Mouse (Mus musculus) hematopoietic stem cell, adult 5-6 weeks (primary cell): ENCODE results near the gene Src. TPM values are rescaled to one million over a fixed set of nuclear protein-coding genes. Genes with fewer than 3 reads are reported as not detected.
"Not testable (repeated sequence)": the region's sequence is repeated elsewhere in the genome, so short reads cannot be mapped to it uniquely, and the experiment has no call there.

Experiments used
- ATAC-seq, 2 experiments: fragments of 125-278 bp in 1 of 2; replicated peaks in 1 of 2; 2 replicates each; pipeline ENCODE4 v1.8.0; 2016 to 2017; ENCODE audit warnings: inconsistent platforms in 2 of 2, mild to moderate bottlenecking in 2 of 2, moderate number of reproducible peaks in 2 of 2, low read depth in 1 of 2, moderate TSS enrichment in 1 of 2; ENCODE audit not compliant: low FRiP score in 2 of 2, poor library complexity in 2 of 2, severe bottlenecking in 2 of 2, insufficient read depth in 1 of 2, low TSS enrichment in 1 of 2
- total RNA-seq: library from RNA; stranded (forward); fragments of 172-1452, 232-1000 nt; gene quantifications from 2 replicates; pipeline ENCODE4 v1.2.3, GENCODE M21; 2017

The Src gene
- total RNA-seq, result 2.6 and 3.3 TPM in 2 replicates

DNA sequence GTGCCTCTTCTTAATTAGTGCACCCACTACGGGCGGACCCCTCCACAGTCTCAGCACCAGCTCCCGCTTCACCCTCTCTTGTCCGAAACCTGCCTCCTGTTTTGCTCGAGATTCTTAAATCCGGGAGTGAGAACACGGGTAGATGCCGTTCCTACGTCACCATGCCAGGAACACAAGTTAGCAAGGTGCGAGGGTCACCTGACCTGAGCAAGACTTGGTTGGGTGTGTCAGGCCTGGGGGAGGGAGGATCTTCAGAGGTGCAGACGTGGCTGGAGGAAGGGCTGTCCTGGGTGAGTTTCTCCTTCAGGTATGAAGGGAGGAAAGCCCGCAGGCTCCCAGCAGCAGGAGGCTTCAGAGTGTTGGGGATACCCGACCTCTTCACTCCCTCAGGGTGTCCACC, at the start of gene Src:
Gene Src (plus strand): TSS at position 239 of the 400 bp plus-strand sequence.
- ATAC-seq, result no peak

DNA sequence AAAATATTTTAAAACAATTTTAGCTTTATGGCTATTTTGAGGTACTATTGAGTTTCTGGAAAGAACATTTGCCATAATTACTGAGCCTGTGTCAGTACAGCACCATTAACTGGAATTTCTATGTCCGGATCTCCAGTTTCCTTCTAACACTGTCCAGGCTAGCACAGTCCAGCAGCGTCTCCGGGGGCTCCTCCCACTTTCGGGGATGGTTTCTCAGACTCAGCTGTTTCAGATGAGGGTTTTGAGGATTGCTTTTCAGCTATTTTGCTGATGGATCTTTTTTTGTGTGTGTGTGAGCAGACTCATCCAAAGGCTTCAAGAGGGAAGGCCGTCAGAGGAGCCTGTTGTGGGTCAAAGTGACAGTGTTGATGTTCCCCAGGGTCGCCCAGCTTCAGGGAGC, 46.5 kb upstream of the Src start:
- ATAC-seq, result no peak

DNA sequence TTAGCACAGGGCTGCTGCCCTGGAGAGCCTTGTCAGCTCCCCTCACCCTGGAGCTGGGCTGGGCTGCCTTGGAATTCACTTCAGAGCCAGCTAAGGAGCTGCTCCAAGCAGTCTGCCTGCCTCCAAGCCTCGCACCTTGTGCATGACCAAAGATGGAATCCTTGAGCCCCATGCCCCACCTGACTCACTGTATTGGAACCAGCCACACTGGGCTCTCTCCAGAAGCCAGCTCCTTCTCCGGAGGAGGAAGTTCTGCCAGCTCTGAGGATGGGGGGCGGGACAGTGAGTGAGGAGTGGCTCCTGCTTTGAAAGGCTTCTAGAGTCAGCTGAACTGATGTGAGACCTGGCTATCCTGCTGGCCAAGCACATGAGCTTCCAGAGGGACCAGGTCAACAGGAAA, 44.6 kb upstream of the Src start:
- no peak for ATAC-seq

DNA sequence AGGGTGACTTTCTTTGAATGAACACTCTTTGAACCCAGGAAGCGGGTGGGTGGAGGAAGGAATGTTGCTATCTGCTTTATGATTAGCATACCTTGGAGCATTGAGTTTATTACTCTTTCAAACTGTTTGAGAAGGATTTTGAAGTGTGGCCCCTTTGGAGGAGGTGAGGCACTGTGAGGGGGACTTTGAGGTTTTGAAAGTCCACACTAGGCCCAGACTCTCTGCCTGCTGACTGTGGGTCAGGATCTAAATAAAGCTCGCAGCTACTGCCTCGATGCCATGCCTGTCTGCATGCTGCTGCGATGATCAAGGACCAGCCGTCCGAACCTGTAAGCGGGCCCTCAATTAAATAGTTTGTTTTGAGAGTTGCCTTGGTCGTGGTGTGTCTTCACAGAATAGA, 43.2 kb upstream of the Src start:
- ATAC-seq, result no peak

DNA sequence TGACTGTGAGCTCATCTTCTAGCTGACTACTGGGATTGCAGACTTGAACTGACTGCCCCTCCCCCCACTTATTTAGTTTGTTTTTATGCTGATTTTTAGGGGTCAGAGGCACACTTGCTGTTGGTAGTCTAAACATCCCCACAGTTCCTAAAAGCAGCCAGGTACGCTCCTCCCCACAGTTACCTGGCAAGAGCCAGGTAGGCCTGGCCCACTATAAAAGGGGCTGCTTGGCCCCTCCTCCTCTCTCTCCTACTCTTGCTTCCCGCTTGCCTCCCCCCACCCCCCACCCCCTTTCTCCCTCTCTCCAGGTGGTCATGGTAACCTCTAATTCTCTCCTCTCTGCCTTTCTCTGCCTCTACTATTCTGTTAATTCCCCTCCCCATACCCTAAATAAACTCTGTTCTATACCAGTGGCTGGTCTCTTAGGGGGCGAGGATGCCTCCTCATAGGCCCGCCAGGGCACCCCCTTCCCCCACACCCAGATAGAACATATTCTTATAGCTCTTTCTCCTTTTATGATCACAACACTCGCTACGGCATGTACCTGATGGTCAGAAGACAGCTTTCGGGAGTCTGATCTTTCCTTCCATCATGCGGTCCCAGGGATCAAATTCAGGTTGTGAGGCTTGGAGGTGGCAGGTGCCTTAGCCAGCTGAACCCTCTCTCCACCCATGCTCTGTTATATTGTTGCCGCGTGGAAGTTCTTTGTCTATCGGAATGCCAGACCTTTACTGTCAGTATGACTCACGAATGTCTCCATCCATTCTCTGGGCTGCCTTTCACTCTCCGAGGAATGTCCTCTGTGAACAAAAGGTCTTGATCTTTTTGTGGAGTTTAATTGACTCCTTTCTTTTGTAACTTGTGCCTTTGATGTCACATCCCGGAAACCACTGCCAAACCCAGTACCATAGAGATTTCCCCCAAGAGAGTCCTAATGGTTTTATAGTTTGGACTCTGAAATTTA, 42.2 kb upstream of the Src start:
- ATAC-seq, result no peak

DNA sequence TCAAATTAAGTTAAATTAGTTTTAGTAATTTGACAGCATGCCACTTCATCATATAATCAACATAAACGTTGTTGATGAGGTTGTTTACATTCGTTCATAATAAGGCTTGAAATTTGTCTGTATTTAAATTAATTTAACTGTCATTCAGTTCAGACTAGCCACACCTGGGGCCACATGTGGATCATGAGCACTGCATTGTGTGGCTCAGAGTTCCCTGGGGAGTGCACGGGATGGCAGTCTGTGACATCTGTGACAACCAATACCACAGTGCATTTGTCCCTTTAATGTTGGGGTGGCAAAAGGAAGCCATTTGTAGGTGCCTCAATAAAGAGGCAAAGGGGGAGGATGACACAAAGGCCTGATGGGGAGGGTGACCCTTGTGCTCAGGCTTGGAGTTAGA, 41.2 kb upstream of the Src start:
- ATAC-seq, result no peak

DNA sequence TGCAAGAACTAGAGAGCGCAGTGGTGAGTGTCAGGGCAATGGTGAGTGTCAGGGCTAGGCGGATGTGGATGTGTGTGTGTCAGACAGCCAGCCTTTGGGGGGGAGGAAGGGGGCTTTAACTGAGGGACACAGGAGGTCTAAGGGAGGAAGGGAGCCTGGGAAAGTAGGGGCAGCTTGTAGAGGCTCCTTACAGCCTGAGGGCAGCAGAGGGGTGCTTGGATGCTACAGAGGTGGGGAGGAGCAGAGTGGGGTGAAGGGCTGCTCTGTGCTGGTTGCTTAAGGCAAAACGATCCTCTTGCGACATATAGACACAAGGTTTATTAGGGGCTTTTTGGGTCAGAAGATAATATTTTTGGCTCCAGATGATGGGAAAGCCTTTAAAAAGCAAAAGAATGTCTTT, 33.4 kb upstream of the Src start:
- ATAC-seq, result no peak

DNA sequence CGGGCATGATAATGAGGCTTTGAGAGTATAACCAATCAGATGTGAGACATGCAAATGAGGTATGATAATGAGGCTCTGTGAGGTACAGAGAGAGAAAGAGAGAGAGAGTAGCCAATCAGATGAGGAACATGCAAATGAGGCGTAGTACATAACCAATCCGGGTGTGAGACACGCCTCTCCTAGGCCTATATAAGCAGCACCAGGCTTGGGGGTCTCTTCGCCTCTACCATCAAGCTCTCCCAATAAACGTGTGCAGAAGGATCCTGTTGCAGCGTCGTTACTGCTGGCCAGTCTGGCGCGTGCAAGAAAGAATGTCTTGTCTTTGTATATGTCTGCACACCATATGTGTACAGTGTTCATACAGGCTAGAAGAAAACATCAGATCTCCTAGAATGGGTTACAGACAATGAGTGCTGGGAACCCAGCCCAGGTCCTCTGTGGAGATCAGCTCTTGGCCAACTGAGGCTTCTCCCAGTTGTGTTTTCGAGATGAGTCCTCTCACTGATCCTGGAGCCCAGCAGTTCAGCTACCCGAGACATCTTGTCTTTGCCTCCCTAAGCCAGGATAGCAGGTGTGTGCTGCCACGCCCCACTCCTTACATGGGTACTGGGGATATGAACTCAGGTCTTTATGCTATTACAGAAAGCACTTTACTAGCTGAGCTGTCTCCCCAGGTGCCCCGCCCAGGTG, 29.2 kb upstream of the Src start:
- not testable (repeated sequence) for ATAC-seq

DNA sequence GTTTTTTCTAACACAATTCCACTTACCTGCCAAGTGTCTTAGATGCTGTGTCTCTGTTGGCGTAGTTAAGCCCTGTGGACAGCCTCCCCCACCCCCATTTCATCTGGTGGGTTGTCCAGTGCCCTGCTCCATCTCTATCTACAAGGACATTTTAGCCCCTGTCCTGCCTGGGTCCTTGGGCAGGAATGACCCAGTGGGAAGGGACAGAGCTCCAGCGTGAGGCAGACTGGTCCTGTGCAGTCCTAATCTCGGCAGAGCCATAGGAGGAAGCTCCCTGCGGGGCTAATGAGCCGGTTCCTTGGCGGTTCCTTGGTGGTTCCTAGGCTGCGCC, 28.7 kb upstream of the Src start:
- ATAC-seq, result no peak

DNA sequence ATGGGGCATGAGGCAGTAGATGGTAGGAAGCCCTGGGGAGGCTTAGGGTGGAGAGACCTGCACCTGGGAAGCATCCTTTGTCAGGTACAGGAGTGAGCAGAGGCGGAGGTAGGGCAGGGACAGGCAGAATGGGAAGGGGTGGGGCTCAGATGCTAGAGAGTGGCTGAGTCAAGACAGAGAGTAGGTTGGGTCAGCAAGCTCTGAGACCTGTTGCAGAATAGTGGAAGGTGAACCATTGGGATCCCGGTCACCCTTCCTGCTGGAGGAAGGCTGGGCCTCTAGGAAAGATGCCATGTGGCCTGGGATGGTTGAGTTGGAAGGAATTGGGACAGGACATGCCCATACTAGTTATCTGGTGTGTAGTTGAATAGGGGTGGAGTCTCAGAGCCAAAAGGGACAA, 25.9 kb upstream of the Src start:
- no peak for ATAC-seq

DNA sequence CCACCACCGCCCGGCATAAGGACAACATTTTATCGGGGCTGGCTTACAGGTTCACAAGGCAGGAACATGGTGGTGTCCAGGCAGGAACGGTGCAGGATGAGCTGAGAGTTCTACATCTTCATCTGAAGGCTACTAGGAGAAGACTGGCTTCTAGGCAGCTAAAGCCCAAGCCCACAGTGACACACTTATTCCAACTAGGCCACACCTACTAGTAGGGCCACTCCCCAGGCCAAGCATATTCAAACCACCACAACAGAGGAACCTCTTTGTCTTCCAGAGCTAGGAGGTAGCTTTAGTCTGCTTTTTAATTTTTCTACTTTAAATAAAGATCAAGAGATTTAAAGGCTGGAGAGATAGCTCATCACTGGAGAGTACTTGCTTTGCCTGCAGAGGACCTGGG, 24.7 kb upstream of the Src start:
- ATAC-seq, result no peak

DNA sequence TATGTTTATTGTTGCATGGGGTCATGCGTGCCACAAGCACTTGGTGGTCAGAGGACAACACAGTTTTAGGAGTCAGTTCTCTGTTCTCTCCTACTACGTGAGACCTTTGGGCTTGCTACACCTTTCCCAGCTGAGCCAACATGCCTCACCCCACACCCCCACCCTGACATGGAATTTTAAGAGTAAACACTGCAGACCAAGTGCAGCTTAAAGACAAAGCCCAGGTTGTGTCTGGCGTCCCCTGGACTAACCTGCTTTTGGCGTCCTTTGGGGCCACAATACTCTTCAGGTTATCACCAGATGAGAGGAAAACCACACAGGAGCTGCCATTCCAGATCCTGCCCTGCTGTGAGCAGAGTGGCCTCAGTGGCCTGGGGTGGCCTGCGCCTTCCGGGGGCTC, 23.4 kb upstream of the Src start:
- ATAC-seq, result no peak

DNA sequence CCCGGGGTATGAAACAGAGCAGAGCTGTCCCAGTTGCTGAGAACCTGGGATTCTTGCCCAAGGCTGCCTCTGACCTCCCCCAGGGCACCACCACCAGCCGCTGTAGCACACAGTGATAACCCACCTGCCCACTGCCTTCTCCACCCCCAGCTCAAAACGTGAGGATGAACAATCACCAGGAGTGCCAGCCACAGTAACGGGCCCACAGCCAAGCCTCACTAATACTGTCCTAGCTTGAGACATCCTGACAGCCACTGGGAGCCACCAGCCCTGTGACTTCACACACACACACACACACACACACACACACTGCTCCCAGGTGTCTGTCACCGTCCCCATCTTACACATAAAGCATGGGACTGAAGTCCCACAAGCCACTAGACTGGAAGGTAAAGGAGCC, 22.9 kb upstream of the Src start:
- no peak for ATAC-seq

DNA sequence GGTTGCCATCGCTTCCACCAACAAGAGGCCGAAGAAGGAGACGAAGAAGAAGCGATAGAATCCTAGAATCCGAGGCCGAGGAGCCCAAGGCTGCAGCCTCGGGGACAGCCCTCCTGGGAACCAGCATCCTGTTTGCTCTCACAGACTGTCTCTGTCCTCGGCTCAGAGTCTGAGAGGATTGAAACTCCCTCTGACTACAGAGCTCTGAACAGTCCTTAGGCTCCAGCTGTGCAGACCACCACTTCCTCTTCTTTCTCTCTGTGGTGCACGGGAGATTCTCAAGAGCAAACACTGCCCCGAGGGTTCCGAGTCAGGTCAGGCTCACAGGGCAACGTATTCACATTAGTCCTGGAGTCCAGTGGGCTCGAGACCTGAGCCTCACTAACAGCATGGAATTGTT, 22.3 kb upstream of the Src start:
- peak; percentile 81 to 91 for ATAC-seq

DNA sequence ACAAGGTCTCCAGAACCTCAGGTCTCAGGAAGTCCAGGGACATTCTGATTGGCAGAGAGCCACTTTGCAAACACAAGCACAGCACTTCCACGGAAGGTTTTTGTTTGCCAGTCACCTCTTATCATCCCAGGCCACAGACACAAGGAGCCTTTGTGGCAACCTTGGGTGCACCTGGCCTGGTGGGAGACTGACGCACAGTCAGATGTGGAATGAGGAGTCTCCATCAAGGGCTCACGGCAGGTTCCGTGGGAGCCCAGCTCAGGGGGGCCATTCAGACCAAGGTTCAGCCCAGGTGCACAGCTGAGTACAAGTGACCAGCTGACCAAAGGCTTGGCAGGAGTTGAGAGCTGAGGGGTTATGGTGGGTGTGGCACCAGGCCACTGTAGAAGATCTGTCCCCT, 20.9 kb upstream of the Src start:
- ATAC-seq, result no peak

DNA sequence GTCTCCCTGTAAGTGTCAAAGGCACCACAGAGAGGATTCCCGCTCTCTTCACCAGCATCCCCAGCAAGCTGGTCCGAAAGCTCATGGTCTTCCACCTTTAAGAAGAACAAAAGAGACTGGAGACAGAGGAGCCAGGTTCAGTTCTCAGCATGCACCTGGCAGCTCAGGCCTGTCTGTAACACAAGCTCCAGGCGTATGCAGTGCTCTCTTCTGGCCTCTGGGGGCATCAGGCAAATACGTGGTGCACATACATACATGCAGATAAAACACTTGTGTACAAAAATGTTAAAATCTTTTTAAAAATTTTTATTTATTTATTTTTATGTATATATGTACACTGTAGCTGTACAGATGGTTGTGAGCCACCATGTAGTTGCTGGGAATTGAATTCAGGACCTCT, 19.7 kb upstream of the Src start:
- ATAC-seq, result no peak

DNA sequence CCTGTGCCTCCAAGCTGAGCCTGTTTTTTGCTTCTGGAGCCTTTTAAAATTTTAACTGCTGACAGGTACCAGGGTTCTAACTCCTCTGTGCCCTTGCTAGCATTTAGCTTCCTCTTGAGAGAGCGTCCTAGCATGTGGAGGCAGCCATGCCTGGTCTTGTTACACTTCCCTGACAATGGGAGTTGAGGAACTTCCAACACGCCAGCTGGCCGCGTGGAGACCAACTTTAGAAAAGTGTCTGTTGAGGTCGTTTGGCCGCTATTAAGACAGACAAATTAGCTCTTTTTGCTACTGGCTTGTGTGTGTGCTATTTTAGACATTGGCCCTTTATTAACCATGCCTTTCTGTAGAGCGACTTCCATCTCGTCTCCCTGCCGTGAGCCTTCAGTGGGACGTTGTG, 18.4 kb upstream of the Src start:
- no peak for ATAC-seq

DNA sequence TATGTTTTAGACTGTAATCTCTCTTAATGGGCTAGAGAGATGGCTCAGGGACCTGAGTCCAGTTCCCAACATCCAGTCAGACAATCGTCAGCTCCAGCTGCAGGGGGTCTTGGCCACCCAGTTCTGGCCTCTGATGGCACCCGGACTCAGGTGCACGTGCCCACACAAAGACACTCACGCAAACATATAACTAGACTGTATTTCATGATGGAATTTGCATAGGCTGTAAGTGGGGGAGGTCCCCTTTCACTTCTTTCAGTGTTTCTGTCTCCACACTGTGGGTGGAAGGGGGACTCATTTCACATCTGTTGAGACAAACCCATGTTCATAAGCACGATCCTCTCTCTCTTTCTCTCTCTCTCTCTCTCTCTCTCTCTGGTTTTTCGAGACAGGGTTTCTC, 17.8 kb upstream of the Src start:
- no peak for ATAC-seq

DNA sequence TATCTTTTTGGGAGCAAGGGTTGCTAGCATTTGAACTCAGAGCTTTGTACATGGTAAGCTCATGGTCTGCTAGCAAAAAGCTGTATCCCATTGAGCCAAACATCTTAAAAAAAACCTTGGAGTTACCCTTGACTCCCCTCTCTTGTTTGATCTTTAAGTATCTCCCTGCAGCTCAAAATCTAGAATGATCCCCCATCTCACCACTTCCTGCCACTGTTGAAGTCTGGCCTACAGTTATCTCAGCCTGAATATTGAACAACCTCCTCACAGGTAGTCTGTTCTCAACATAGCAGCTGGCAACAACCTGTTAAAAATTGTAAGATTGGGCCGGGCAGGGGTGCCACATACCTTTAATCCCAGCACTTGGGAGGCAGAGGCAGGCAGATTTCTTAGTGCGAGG, 17.0 kb upstream of the Src start:
- no peak for ATAC-seq
